Comparison of ENCODE assay signal across 21 mouse cellular contexts in the genomic region with DNA sequence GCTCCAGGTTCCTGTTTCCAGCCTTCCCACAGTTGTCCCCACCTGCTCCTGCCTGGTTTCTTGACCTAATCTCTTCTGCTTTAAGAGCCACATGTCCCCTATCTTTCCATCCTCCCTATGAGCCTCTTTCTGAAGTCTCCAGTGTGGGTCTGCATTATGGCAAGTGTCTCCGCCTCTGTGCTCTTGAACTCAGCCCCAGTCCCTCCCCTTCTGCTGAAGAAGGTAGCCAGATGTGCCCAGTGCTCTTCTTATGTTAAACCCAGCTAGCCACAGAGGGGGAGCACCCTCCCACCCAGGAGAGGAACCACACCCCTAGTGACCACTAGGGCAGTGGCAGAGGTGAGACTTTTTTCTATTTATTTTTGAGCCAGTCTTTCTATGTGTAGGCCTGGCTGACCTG. TPM values are rescaled to one million over a fixed set of nuclear protein-coding genes. Genes with fewer than 3 reads are reported as not detected.
DNase-seq lines count a peak whose midpoint lies in the region; ATAC-seq lines count a peak whose summit lies in the region.
"Had no signal": no experiment of that assay in that cellular context is flagged by ENCODE, and none has a peak within 500 bp of the region (broad histone marks: within the 10 kb centered on the region; RNA-seq: fewer than 3 reads in every experiment).

No protein-coding gene starts in this region.

- peaks cover 19% of the 10 kb centered on the region for H3K4me1 ChIP-seq in limb, embryonic 13.5 days
- peaks cover 34% of the 10 kb centered on the region for H3K4me1 ChIP-seq in limb, embryonic 10.5 days
- H3K4me1 ChIP-seq in hindbrain, embryonic 13.5 days (replicated peaks): peaks cover 9% of the 10 kb centered on the region; the same call in 1 of the 2 replicates
- H3K4me1 ChIP-seq in intestine, embryonic 15.5 days (replicated peaks): 0 out of 2 replicates have a peak, but pooled peaks cover 9% of the 10 kb centered on the region

- H3K27ac ChIP-seq in limb, embryonic 13.5 days: no peak overlapping the region
- no peak overlapping the region for H3K27ac ChIP-seq in limb, embryonic 10.5 days
- H3K27ac ChIP-seq in hindbrain, embryonic 13.5 days: no peak overlapping the region
- H3K27ac ChIP-seq in intestine, embryonic 15.5 days: no peak overlapping the region
- H3K27ac ChIP-seq: embryonic facial prominence, embryonic 12.5 days; forebrain, embryonic 15.5 days; hindbrain, embryonic 10.5 days; hindbrain, embryonic 15.5 days had no signal

- no peak overlapping the region for H3K4me2 ChIP-seq in limb, embryonic 13.5 days (replicated peaks)
- H3K4me2 ChIP-seq in hindbrain, embryonic 13.5 days: no peak overlapping the region
- H3K4me2 ChIP-seq in intestine, embryonic 15.5 days (replicated peaks): no peak overlapping the region
- H3K4me2 ChIP-seq: embryonic facial prominence, embryonic 12.5 days; forebrain, embryonic 15.5 days; hindbrain, embryonic 15.5 days had no signal

- no peaks in the 10 kb centered on the region for H3K9me3 ChIP-seq in limb, embryonic 13.5 days
- H3K9me3 ChIP-seq in limb, embryonic 10.5 days (replicated peaks): no peaks in the 10 kb centered on the region
- no peaks in the 10 kb centered on the region for H3K9me3 ChIP-seq in hindbrain, embryonic 13.5 days
- no peaks in the 10 kb centered on the region for H3K9me3 ChIP-seq in intestine, embryonic 15.5 days
- H3K9me3 ChIP-seq: embryonic facial prominence, embryonic 12.5 days; forebrain, embryonic 15.5 days; hindbrain, embryonic 10.5 days; hindbrain, embryonic 15.5 days had no signal

- DNase-seq in limb, embryonic 10.5 days (ENCODE audit: low spot score): no peak
- DNase-seq in A20 (ENCODE audit: low read depth, low spot score) (peak; percentile 13), ES-CJ7 (ENCODE audit: low read depth, low spot score) (peak; percentile 41), ZHBTc4 (ENCODE audit: low read depth, low spot score) (peak; percentile 61)
- no peak for DNase-seq in left cerebral cortex, adult 9 months (ENCODE audit: low spot score in 2 of 2)
- DNase-seq: adrenal gland, postnatal 10 days; cerebellum, adult 11 months; cerebellum, adult 8-10 months; cerebellum, postnatal 14 days; embryo, embryonic 11 days; gastrocnemius, postnatal 36 days; heart, adult 11 months; heart, postnatal 10 days had no signal

- ATAC-seq in limb, embryonic 13.5 days (ENCODE audit: low FRiP score, low read depth): 0 out of 2 replicates have a peak, but pooled peaks have one; percentile 36
- ATAC-seq in hindbrain, embryonic 13.5 days (ENCODE audit: low FRiP score): no peak
- ATAC-seq in intestine, embryonic 15.5 days: no peak
- ATAC-seq: forebrain, embryonic 15.5 days had no signal

- no peaks in the 10 kb centered on the region for H3K27me3 ChIP-seq in limb, embryonic 13.5 days
- H3K27me3 ChIP-seq in limb, embryonic 10.5 days (ENCODE audit: low read depth, poor library complexity, severe bottlenecking): no peaks in the 10 kb centered on the region
- no peaks in the 10 kb centered on the region for H3K27me3 ChIP-seq in hindbrain, embryonic 13.5 days
- H3K27me3 ChIP-seq in intestine, embryonic 15.5 days (replicated peaks): no peaks in the 10 kb centered on the region
- H3K27me3 ChIP-seq: CH12.LX; embryonic facial prominence, embryonic 12.5 days; forebrain, embryonic 15.5 days; hindbrain, embryonic 15.5 days had no signal

- no peak overlapping the region for H3K4me3 ChIP-seq in limb, embryonic 13.5 days
- no peak overlapping the region for H3K4me3 ChIP-seq in limb, embryonic 10.5 days
- H3K4me3 ChIP-seq in hindbrain, embryonic 13.5 days: no peak overlapping the region
- H3K4me3 ChIP-seq in intestine, embryonic 15.5 days (replicated peaks): no peak overlapping the region
- H3K4me3 ChIP-seq: embryonic facial prominence, embryonic 12.5 days; forebrain, embryonic 15.5 days; hindbrain, embryonic 10.5 days; hindbrain, embryonic 15.5 days had no signal

- H3K9ac ChIP-seq in limb, embryonic 13.5 days: no peak overlapping the region
- no peak overlapping the region for H3K9ac ChIP-seq in hindbrain, embryonic 13.5 days
- H3K9ac ChIP-seq in intestine, embryonic 15.5 days: no peak overlapping the region
- H3K9ac ChIP-seq: embryonic facial prominence, embryonic 12.5 days; forebrain, embryonic 15.5 days; hindbrain, embryonic 15.5 days had no signal

- 89% methylated on average over 1 of the region's 1 CpGs for WGBS in limb, embryonic 13.5 days
- 90% methylated on average over 1 of the region's 1 CpGs for WGBS in limb, embryonic 10.5 days
- 100% methylated on average over 1 of the region's 1 CpGs for WGBS in hindbrain, embryonic 13.5 days
- WGBS in intestine, embryonic 15.5 days: 95% methylated on average over 1 of the region's 1 CpGs

- no peaks in the 10 kb centered on the region for H3K36me3 ChIP-seq in limb, embryonic 13.5 days
- no peaks in the 10 kb centered on the region for H3K36me3 ChIP-seq in limb, embryonic 10.5 days
- H3K36me3 ChIP-seq in hindbrain, embryonic 13.5 days: no peaks in the 10 kb centered on the region
- H3K36me3 ChIP-seq in intestine, embryonic 15.5 days: no peaks in the 10 kb centered on the region
- H3K36me3 ChIP-seq: embryonic facial prominence, embryonic 12.5 days; forebrain, embryonic 15.5 days; hindbrain, embryonic 10.5 days; hindbrain, embryonic 15.5 days had no signal

RNA-seq across cellular contexts. Expression of a gene that starts 56.7 kb away (rescaled TPM):
- polyA plus RNA-seq in limb, embryonic 13.5 days (2015; fragmentation: Nextera tagmentation; extraction: Ambion mirVana): 6.8 and 7.8 TPM in 2 replicates
- 8.0 and 9.6 TPM in 2 replicates for polyA plus RNA-seq in limb, embryonic 10.5 days (2016; fragmentation: Nextera tagmentation; extraction: Ambion mirVana)
- 11.5 and 13.2 TPM in 2 replicates for polyA plus RNA-seq in hindbrain, embryonic 13.5 days (2015; fragmentation: Nextera tagmentation; extraction: Ambion mirVana)
- 8.4 and 8.5 TPM in 2 replicates for polyA plus RNA-seq in intestine, embryonic 15.5 days (2015; fragmentation: Nextera tagmentation; extraction: Ambion mirVana)

Comparison
In these comparisons a context has a peak if more than half of its experiments do, and no peak if none do; other contexts are left out.
1. DNase-seq: peak in A20 (single experiment), ES-CJ7 (single experiment) and ZHBTc4 (single experiment); none in limb, embryonic 10.5 days (single experiment) and left cerebral cortex, adult 9 months (0 of 2).